Mouse (Mus musculus) heart, embryonic 11.5 days (tissue): ENCODE measurements around the gene Gm7075. TPM values are rescaled to one million over a fixed set of nuclear protein-coding genes. Genes with fewer than 3 reads are reported as not detected.
"Not testable (repeated sequence)": the region's sequence is repeated elsewhere in the genome, so short reads cannot be mapped to it uniquely, and the experiment has no call there.

Experiments used
- ATAC-seq: fragments of 200-750 bp; cut with Nextera tagmentation; replicated peaks from 2 replicates; pipeline ENCODE4 v1.8.0; 2017; ENCODE audit warnings: moderate library complexity; ENCODE audit not compliant: insufficient number of reproducible peaks, low FRiP score, low TSS enrichment
- H3K27ac ChIP-seq: fragments of 300-500 bp; sonication (generic); 2 replicates; pipeline ENCODE4 v1.5.1; 2014; ENCODE audit warnings: mild to moderate bottlenecking, low read depth, low read length
- H3K27me3 ChIP-seq: fragments of 300-500 bp; sonication (generic); 2 replicates; pipeline ENCODE4 v1.6.1; 2014; ENCODE audit warnings: mild to moderate bottlenecking, low read length, mixed read lengths; ENCODE audit not compliant: control insufficient read depth, insufficient read depth
- H3K36me3 ChIP-seq: fragments of 300-500 bp; sonication (generic); 2 replicates; pipeline ENCODE4 v1.6.1; 2014; ENCODE audit warnings: mild to moderate bottlenecking, low read length, moderate library complexity, mixed read lengths; ENCODE audit not compliant: control insufficient read depth, insufficient read depth
- H3K4me1 ChIP-seq: fragments of 300-500 bp; sonication (generic); 2 replicates; pipeline ENCODE4 v1.6.1; 2014; ENCODE audit warnings: low read length; ENCODE audit not compliant: control insufficient read depth, insufficient read depth
- H3K4me2 ChIP-seq: fragments of 300-500 bp; sonication (generic); 2 replicates; pipeline ENCODE4 v1.6.1; 2014; ENCODE audit warnings: mild to moderate bottlenecking, moderate library complexity
- H3K4me3 ChIP-seq: fragments of 300-500 bp; sonication (generic); 2 replicates; pipeline ENCODE4 v1.5.1; 2014; ENCODE audit warnings: low read depth, low read length
- H3K9ac ChIP-seq: fragments of 300-500 bp; sonication (generic); 2 replicates; pipeline ENCODE4 v1.6.1; 2014; ENCODE audit warnings: mild to moderate bottlenecking, low read depth, low read length, moderate library complexity
- H3K9me3 ChIP-seq: fragments of 300-500 bp; sonication (generic); replicated peaks from 2 replicates; pipeline ENCODE4 v1.6.1; 2016; ENCODE audit warnings: low read length; ENCODE audit not compliant: control insufficient read depth
- WGBS: fragments of 180-500 bp; shearing (Covaris S2); extraction: QIAGEN DNeasy Blood & Tissue Kit; methylation state at CpG from one replicate; pipeline ENCODE4 v1.1.7; 2014; ENCODE audit not compliant: insufficient replicate concordance; 5-methylcytosine and 5-hydroxymethylcytosine counted together
- polyA plus RNA-seq: library from polyadenylated mRNA; unstranded; fragments of >200 nt; fragmentation: Nextera tagmentation; extraction: Ambion mirVana; gene quantifications from 2 replicates; pipeline ENCODE4 v1.2.1, GENCODE M21; 2014

Gm7075 gene
- polyA plus RNA-seq: not detected in 2 replicates

GRCm38 (mm10) chr10:63421739-63422735, at the start of gene Gm7075:
Gene Gm7075, minus strand, starts transcription at chr10:63421789.
- H3K9me3 ChIP-seq: no peaks in the 10 kb centered on the region
- no peak within 1 kb of the TSS for H3K27ac ChIP-seq
- no peaks in the 10 kb centered on the region for H3K27me3 ChIP-seq
- no peaks in the 10 kb centered on the region for H3K36me3 ChIP-seq
- ATAC-seq: no peak
- 81% methylated on average over 18 of the region's 18 CpGs for WGBS
- H3K4me2 ChIP-seq: no peak within 1 kb of the TSS
- no peaks in the 10 kb centered on the region for H3K4me1 ChIP-seq
- no peak within 1 kb of the TSS for H3K9ac ChIP-seq
- no peak within 1 kb of the TSS for H3K4me3 ChIP-seq

DNA sequence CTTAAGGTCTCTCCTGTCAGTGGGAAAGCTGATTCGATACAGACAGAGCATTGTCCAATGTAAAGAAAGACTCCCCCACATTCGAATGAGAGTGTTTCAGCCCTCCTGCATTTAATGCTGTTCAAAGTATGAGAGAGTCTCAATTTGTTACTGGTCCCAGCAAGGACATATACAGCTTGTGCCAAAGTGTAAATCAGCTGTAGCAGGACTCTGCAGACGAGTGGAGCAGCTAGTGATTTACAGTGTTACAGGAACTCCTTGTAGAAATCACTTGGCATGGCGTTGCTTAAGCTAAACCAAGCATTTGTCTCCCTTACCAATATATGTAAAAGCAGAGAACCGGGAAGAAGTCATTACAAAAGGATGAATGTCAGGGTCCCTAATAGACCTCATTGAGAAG, 39.3 kb upstream of the Gm7075 start:
- no peaks in the 10 kb centered on the region for H3K9me3 ChIP-seq
- WGBS: 74% methylated on average over 5 of the region's 5 CpGs
- peak overlapping the region; percentile 24; the same call in 1 of the 2 replicates for H3K4me2 ChIP-seq
- H3K27me3 ChIP-seq: no peaks in the 10 kb centered on the region
- no peaks in the 10 kb centered on the region for H3K36me3 ChIP-seq
- no peak overlapping the region for H3K4me3 ChIP-seq
- no peak overlapping the region for H3K27ac ChIP-seq
- H3K9ac ChIP-seq: no peak overlapping the region
- H3K4me1 ChIP-seq: peaks cover 7% of the 10 kb centered on the region; the same call in 1 of the 2 replicates
- ATAC-seq: no peak

DNA sequence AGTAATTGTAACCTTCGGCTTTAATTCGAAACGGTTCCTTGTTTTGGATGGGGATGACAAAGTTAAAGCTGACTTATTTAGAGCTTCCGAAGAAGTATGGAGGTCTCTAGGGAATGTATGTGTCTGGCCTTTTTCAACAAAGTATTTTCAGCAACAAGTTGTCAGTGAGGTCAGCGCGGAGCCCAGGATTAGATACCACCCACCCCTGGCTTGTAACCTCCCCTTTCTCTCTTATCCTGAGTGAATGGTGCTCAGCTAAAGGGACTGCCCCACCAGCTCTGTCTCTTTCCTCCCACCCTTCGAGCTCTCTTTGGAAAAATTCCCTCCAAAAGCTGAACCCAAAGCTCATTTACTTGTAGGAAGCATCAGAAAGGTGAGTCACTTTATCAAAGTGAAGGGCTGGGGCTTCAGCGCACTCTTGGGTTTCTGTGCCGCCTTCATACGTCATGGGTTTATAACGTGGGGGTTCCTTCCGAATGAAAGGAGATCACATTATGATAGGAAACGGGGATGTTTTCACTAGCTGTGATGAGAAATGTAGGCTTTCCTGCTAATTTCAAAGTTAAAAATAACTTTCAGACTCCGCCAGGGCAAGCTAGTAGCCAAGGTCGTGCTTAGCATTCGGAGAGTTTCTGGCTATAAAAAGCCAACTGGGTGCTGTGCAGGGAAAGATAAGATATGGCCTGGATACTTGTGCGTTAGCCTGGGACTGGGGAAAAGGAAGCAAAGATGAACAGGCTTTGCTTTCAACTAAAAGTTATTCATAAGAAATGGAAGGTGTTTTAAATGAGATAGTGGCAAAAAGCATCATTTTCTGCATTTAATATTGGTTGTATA, 35.9 kb upstream of the Gm7075 start:
- H3K27ac ChIP-seq: peak overlapping the region; percentile 92
- ATAC-seq: peak; percentile 83
- peak overlapping the region; percentile 49 for H3K4me3 ChIP-seq
- H3K9me3 ChIP-seq: no peaks in the 10 kb centered on the region
- H3K27me3 ChIP-seq: no peaks in the 10 kb centered on the region
- 19% methylated on average over 17 of the region's 17 CpGs for WGBS
- H3K9ac ChIP-seq: peak overlapping the region; percentile 62
- H3K4me2 ChIP-seq: peak overlapping the region; percentile 55
- H3K4me1 ChIP-seq: peaks cover 15% of the 10 kb centered on the region; the same call in 1 of the 2 replicates
- H3K36me3 ChIP-seq: no peaks in the 10 kb centered on the region

GRCm38 (mm10) chr10:63455110-63455878, 33.7 kb upstream of the Gm7075 start:
- no peak overlapping the region for H3K4me2 ChIP-seq
- no peaks in the 10 kb centered on the region for H3K27me3 ChIP-seq
- no peak overlapping the region; the same call in 1 of the 2 replicates for H3K27ac ChIP-seq
- no peaks in the 10 kb centered on the region for H3K36me3 ChIP-seq
- no peak overlapping the region for H3K9ac ChIP-seq
- ATAC-seq: no peak
- peaks cover 12% of the 10 kb centered on the region; the same call in 1 of the 2 replicates for H3K4me1 ChIP-seq
- WGBS: 62% methylated on average over 8 of the region's 8 CpGs
- no peak overlapping the region for H3K4me3 ChIP-seq
- H3K9me3 ChIP-seq: no peaks in the 10 kb centered on the region

DNA sequence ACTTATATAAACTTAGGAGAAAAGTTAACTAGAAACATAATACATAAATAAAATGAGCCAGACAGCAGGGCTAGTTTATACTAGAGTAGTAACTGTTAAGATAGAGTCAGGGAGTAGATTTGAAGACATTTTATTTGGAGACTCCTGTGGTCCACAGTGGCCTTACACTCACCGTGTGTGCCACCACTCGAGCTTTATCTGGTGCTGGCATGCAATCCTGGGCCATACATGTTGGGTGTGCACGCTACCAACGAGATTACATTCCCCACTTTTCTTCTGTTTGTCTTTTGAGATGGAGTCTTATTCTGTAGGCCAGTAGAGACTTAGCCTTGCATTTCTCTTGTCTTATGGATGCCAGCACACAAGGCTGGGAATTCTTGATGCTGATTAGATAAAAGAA, 32.3 kb upstream of the Gm7075 start:
- no peak overlapping the region for H3K9ac ChIP-seq
- no peak overlapping the region for H3K4me3 ChIP-seq
- H3K4me2 ChIP-seq: no peak overlapping the region
- ATAC-seq: no peak
- peaks cover 8% of the 10 kb centered on the region; the same call in 1 of the 2 replicates for H3K4me1 ChIP-seq
- H3K27ac ChIP-seq: no peak overlapping the region
- no peaks in the 10 kb centered on the region for H3K36me3 ChIP-seq
- H3K9me3 ChIP-seq: no peaks in the 10 kb centered on the region
- no peaks in the 10 kb centered on the region for H3K27me3 ChIP-seq
- WGBS: 77% methylated on average over 4 of the region's 4 CpGs

GRCm38 (mm10) chr10:63444602-63445387, 23.2 kb upstream of the Gm7075 start:
- H3K4me2 ChIP-seq, H3K9me3 ChIP-seq, H3K4me3 ChIP-seq, H3K36me3 ChIP-seq, H3K27ac ChIP-seq, H3K4me1 ChIP-seq, H3K27me3 ChIP-seq, H3K9ac ChIP-seq, ATAC-seq: not testable (repeated sequence)
- WGBS: 77% methylated on average over 13 of the region's 13 CpGs

DNA sequence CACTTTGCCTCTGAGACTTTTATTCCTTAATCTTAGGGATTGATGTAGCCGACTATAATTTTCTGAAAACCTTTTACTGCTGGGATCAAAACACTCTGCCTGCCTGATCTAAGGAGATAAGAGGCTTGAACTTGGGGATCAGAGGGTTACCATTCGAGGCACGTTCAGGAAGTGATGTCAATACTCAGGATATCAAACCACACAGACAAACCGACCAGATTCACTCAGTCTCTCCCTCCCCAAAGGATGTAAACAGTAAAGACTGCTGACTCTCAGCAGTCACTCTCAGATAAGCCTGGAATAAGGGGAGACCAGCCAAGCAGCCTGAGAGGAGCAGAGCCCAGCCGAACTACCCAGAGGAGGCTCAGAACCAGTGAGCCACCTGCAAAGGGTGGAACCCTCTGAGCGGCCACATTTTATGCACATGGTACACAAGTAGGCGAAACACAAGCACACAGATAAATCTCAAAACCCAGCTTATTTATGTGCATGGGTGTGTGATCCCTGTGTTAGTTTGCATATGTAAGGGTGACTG, 18.2 kb upstream of the Gm7075 start:
- ATAC-seq: no peak
- 51% methylated on average over 7 of the region's 7 CpGs for WGBS
- H3K27me3 ChIP-seq: no peaks in the 10 kb centered on the region

More for the DNA sequence above, 18.2 kb upstream of the Gm7075 start:
- H3K9me3 ChIP-seq: no peaks in the 10 kb centered on the region; the same call in 1 of the 2 replicates
- no peak overlapping the region for H3K4me2 ChIP-seq
- H3K4me1 ChIP-seq: no peaks in the 10 kb centered on the region
- H3K36me3 ChIP-seq: no peaks in the 10 kb centered on the region
- H3K4me3 ChIP-seq: no peak overlapping the region
- no peak overlapping the region for H3K27ac ChIP-seq
- no peak overlapping the region for H3K9ac ChIP-seq
